In genomic region chr11:62064565-62064964, GRCm38 (mm10) we compare ENCODE assay signal across 23 mouse cellular contexts.
"Had no signal": no experiment of that assay in that cellular context is flagged by ENCODE, and none has a peak within 500 bp of the region (broad histone marks: within the 10 kb centered on the region; RNA-seq: fewer than 3 reads in every experiment).

No protein-coding gene starts in this region.

- ATAC-seq: intestine, embryonic 15.5 days; lung, postnatal 0 days had no signal

- H3K36me3 ChIP-seq: intestine, embryonic 15.5 days; kidney, embryonic 15.5 days; liver, embryonic 15.5 days; neural tube, embryonic 12.5 days; neural tube, embryonic 15.5 days had no signal

- H3K27me3 ChIP-seq: intestine, embryonic 15.5 days; kidney, embryonic 15.5 days; liver, embryonic 15.5 days; megakaryocyte, embryonic 14.5 days; neural tube, embryonic 12.5 days; neural tube, embryonic 15.5 days had no signal

- H3K9ac ChIP-seq: intestine, embryonic 15.5 days; kidney, embryonic 15.5 days; liver, embryonic 15.5 days; lung, embryonic 14.5 days; neural tube, embryonic 12.5 days; neural tube, embryonic 15.5 days had no signal

- H3K9me3 ChIP-seq: intestine, embryonic 15.5 days; kidney, embryonic 15.5 days; liver, embryonic 15.5 days; megakaryocyte, embryonic 14.5 days; neural tube, embryonic 12.5 days; neural tube, embryonic 15.5 days had no signal

- H3K4me2 ChIP-seq: intestine, embryonic 15.5 days; kidney, embryonic 15.5 days; liver, embryonic 15.5 days; lung, embryonic 14.5 days; midbrain, embryonic 11.5 days; neural tube, embryonic 12.5 days; neural tube, embryonic 15.5 days had no signal

- DNase-seq: kidney, adult 11 months; kidney, adult 8-10 months; kidney, postnatal 10 days; kidney, postnatal 36 days; layer of hippocampus, postnatal 36 days; lung, embryonic 14.5 days; midbrain, embryonic 14.5 days; right cerebral cortex, adult 18-20 months; right cerebral cortex, postnatal 14 days; right cerebral cortex, postnatal 4 days; thymus, adult 18-20 months; thymus, postnatal 36 days had no signal

- H3K4me1 ChIP-seq: intestine, embryonic 15.5 days; kidney, embryonic 15.5 days; neural tube, embryonic 15.5 days had no signal

- H3K27ac ChIP-seq: intestine, embryonic 15.5 days; kidney, embryonic 15.5 days; left cerebral cortex, adult 2 months; liver, embryonic 15.5 days; macrophage; neural tube, embryonic 12.5 days; neural tube, embryonic 15.5 days; stomach, postnatal 0 days had no signal

- H3K4me3 ChIP-seq: intestine, embryonic 15.5 days; kidney, embryonic 15.5 days; left cerebral cortex, adult 2 months; liver, embryonic 15.5 days; megakaryocyte, embryonic 14.5 days; neural tube, embryonic 12.5 days; neural tube, embryonic 15.5 days had no signal
